Mouse (Mus musculus): Measurements from ENCODE around the gene Npc1l1. TPM values are rescaled to one million over a fixed set of nuclear protein-coding genes. Genes with fewer than 3 reads are reported as not detected.

The Npc1l1 gene
- polyA plus RNA-seq, 1 experiment from 2014 or later = 0.04 TPM

Other genes starting within 250 kb of the Npc1l1 start
- 0.79 and 1.4 TPM in 2 replicates for gene Camk2b, start 163.8 kb downstream of the Npc1l1 start, polyA plus RNA-seq (2015; fragmentation: Nextera tagmentation; extraction: Ambion mirVana)
- gene A730071L15Rik, start 30.1 kb downstream of the Npc1l1 start, polyA plus RNA-seq (2015; fragmentation: Nextera tagmentation; extraction: Ambion mirVana) = 0.21 and 0.42 TPM in 2 replicates
- 39.4 and 40.3 TPM in 2 replicates for gene Nudcd3, start 29.7 kb downstream of the Npc1l1 start, polyA plus RNA-seq (2015; fragmentation: Nextera tagmentation; extraction: Ambion mirVana)
- 89.7 and 91.0 TPM in 2 replicates for gene Ddx56, start 37.6 kb upstream of the Npc1l1 start, polyA plus RNA-seq (2015; fragmentation: Nextera tagmentation; extraction: Ambion mirVana)
- gene Tmed4, start 44.7 kb upstream of the Npc1l1 start, polyA plus RNA-seq (2015; fragmentation: Nextera tagmentation; extraction: Ambion mirVana) = 95.9 and 96.7 TPM in 2 replicates
- 98.7 and 107 TPM in 2 replicates for gene Ogdh, start 61.5 kb upstream of the Npc1l1 start, polyA plus RNA-seq (2015; fragmentation: Nextera tagmentation; extraction: Ambion mirVana)
- gene Zmiz2, start 158.9 kb upstream of the Npc1l1 start, polyA plus RNA-seq (2015; fragmentation: Nextera tagmentation; extraction: Ambion mirVana) = 10.7 and 10.9 TPM in 2 replicates
- 6,112 and 6,204 TPM in 2 replicates for gene Ppia, start 185.3 kb upstream of the Npc1l1 start, polyA plus RNA-seq (2015; fragmentation: Nextera tagmentation; extraction: Ambion mirVana)
- gene H2afv, start 214.3 kb upstream of the Npc1l1 start, polyA plus RNA-seq (2015; fragmentation: Nextera tagmentation; extraction: Ambion mirVana) = 540 and 574 TPM in 2 replicates
- gene Purb, start 245.8 kb upstream of the Npc1l1 start, polyA plus RNA-seq (2015; fragmentation: Nextera tagmentation; extraction: Ambion mirVana) = 28.1 and 28.8 TPM in 2 replicates